Mouse (Mus musculus) kidney, embryonic 14.5 days (tissue): Measurements from ENCODE around the gene Tecr. TPM values are rescaled to one million over a fixed set of nuclear protein-coding genes. Genes with fewer than 3 reads are reported as not detected.
"Not testable (repeated sequence)": the region's sequence is repeated elsewhere in the genome, so short reads cannot be mapped to it uniquely, and the experiment has no call there.

Source experiments
- ATAC-seq: fragments of 200-750 bp; cut with Nextera tagmentation; 2 replicates; pipeline ENCODE4 v1.8.0; 2017; ENCODE audit warnings: moderate number of reproducible peaks, mild to moderate bottlenecking, moderate TSS enrichment, moderate library complexity; ENCODE audit not compliant: low FRiP score, low TSS enrichment
- H3K27ac ChIP-seq: fragments of 300-500 bp; sonication (generic); 2 replicates; pipeline ENCODE4 v1.5.1; 2014; ENCODE audit warnings: low read depth, mild to moderate bottlenecking, low read length, moderate library complexity, mixed read lengths
- H3K27me3 ChIP-seq: fragments of 300-500 bp; sonication (generic); 2 replicates; pipeline ENCODE4 v1.6.1; 2014; ENCODE audit warnings: mild to moderate bottlenecking, low read length; ENCODE audit not compliant: control insufficient read depth, insufficient read depth
- H3K36me3 ChIP-seq: fragments of 300-500 bp; sonication (generic); 2 replicates; pipeline ENCODE4 v1.6.1; 2014; ENCODE audit warnings: low read length, mixed read lengths; ENCODE audit not compliant: control insufficient read depth, insufficient read depth
- H3K4me1 ChIP-seq: fragments of 300-500 bp; sonication (generic); 2 replicates; pipeline ENCODE4 v1.6.1; 2014; ENCODE audit warnings: low read length, mixed read lengths; ENCODE audit not compliant: control insufficient read depth, insufficient read depth
- H3K4me2 ChIP-seq: fragments of 300-500 bp; sonication (generic); replicated peaks from 2 replicates; pipeline ENCODE4 v1.6.1; 2014; ENCODE audit warnings: low read depth, mild to moderate bottlenecking, low read length
- H3K4me3 ChIP-seq: fragments of 300-500 bp; sonication (generic); 2 replicates; pipeline ENCODE4 v1.5.1; 2014; ENCODE audit warnings: mild to moderate bottlenecking, low read length
- H3K9ac ChIP-seq: fragments of 300-500 bp; sonication (generic); 2 replicates; pipeline ENCODE4 v1.6.1; 2014; ENCODE audit warnings: low read depth, mild to moderate bottlenecking, low read length, moderate library complexity
- H3K9me3 ChIP-seq: fragments of 300-500 bp; sonication (generic); 2 replicates; pipeline ENCODE4 v1.6.1; 2016; ENCODE audit warnings: low read length; ENCODE audit not compliant: control insufficient read depth
- WGBS: fragments of 180-500 bp; shearing (Covaris S2); extraction: QIAGEN DNeasy Blood & Tissue Kit; methylation state at CpG from one replicate; pipeline ENCODE4 v1.1.7; 2014; 5-methylcytosine and 5-hydroxymethylcytosine counted together
- polyA plus RNA-seq: library from polyadenylated mRNA; unstranded; fragments of >200 nt; fragmentation: Nextera tagmentation; extraction: Ambion mirVana; gene quantifications from 2 replicates; pipeline ENCODE4 v1.2.1, GENCODE M21; 2014

The Tecr gene
- polyA plus RNA-seq, 1 experiment from 2014 or later: 682 TPM

GRCm38 (mm10) chr8:83608398-83608829 is 643 bp upstream of the Tecr start:
- Histone ChIP-seq H3K9ac (peak overlapping the region; percentile 86), H3K4me2 (peak overlapping the region; percentile 90), H3K4me3 (peak overlapping the region; percentile 87), H3K4me1 (peaks cover 13% of the 10 kb centered on the region; the same call in 1 of the 2 replicates), H3K27me3 (no peaks in the 10 kb centered on the region), H3K36me3 (peaks cover 37% of the 10 kb centered on the region), H3K9me3 (no peaks in the 10 kb centered on the region), H3K27ac (peak overlapping the region; percentile 97)
- under 1% methylated on average over 51 of the region's 51 CpGs for WGBS
- peak; percentile 70 for ATAC-seq

GRCm38 (mm10) chr8:83602650-83603029 is 5.1 kb downstream of the Tecr start:
- H3K4me2 ChIP-seq: no peak overlapping the region
- WGBS: 73% methylated on average over 2 of the region's 2 CpGs
- H3K9ac ChIP-seq: no peak overlapping the region
- H3K27ac ChIP-seq: no peak overlapping the region
- H3K27me3 ChIP-seq: no peaks in the 10 kb centered on the region
- H3K4me1 ChIP-seq: 0 out of 2 replicates have a peak, but pooled peaks cover 3% of the 10 kb centered on the region
- H3K36me3 ChIP-seq: no peaks in the 10 kb centered on the region
- no peak overlapping the region for H3K4me3 ChIP-seq
- no peaks in the 10 kb centered on the region for H3K9me3 ChIP-seq
- no peak for ATAC-seq

- H3K4me1 ChIP-seq: 0 out of 2 replicates have a peak, but pooled peaks cover 2% of the 10 kb centered on the region
- no peaks in the 10 kb centered on the region for H3K27me3 ChIP-seq
- no peaks in the 10 kb centered on the region for H3K36me3 ChIP-seq
- ATAC-seq: no peak
- no peak overlapping the region for H3K9ac ChIP-seq
- no peaks in the 10 kb centered on the region for H3K9me3 ChIP-seq
- no peak overlapping the region for H3K27ac ChIP-seq
- no peak overlapping the region for H3K4me2 ChIP-seq
- no peak overlapping the region for H3K4me3 ChIP-seq
These were observed 8.0 kb downstream of the Tecr start for GRCm38 (mm10) chr8:83599814-83600213.

GRCm38 (mm10) chr8:83598146-83598545 is 9.6 kb downstream of the Tecr start:
- Histone ChIP-seq H3K4me2 (no peak overlapping the region), H3K4me1 (peaks cover 5% of the 10 kb centered on the region; the same call in 1 of the 2 replicates), H3K36me3 (no peaks in the 10 kb centered on the region), H3K4me3 (no peak overlapping the region), H3K9me3 (no peaks in the 10 kb centered on the region), H3K27me3 (no peaks in the 10 kb centered on the region), H3K9ac (no peak overlapping the region), H3K27ac (no peak overlapping the region)
- WGBS: 10% methylated on average over 1 of the region's 1 CpGs
- ATAC-seq: no peak

- Histone ChIP-seq H3K4me3 (no peak overlapping the region), H3K36me3 (peaks cover 7% of the 10 kb centered on the region; the same call in 1 of the 2 replicates), H3K27me3 (no peaks in the 10 kb centered on the region), H3K9me3 (no peaks in the 10 kb centered on the region), H3K9ac (no peak overlapping the region), H3K4me1 (peaks cover 18% of the 10 kb centered on the region), H3K27ac (no peak overlapping the region), H3K4me2 (no peak overlapping the region)
- no peak for ATAC-seq
- WGBS: 22% methylated on average over 3 of the region's 3 CpGs
These were observed 11.4 kb downstream of the Tecr start for GRCm38 (mm10) chr8:83596369-83596768.

- Histone ChIP-seq H3K4me3 (peak overlapping the region; percentile 80), H3K4me1 (peaks cover 18% of the 10 kb centered on the region), H3K9ac (peak overlapping the region; percentile 91), H3K4me2 (peak overlapping the region; percentile 61), H3K27ac (peak overlapping the region; percentile 92)
- 50% methylated on average over 3 of the region's 3 CpGs for WGBS
- H3K36me3 ChIP-seq, H3K9me3 ChIP-seq, H3K27me3 ChIP-seq, ATAC-seq: not testable (repeated sequence)
These were observed 12.8 kb downstream of the Tecr start for GRCm38 (mm10) chr8:83595050-83595345.

- WGBS: under 1% methylated on average over 43 of the region's 43 CpGs
- H3K36me3 ChIP-seq: peaks cover 11% of the 10 kb centered on the region; the same call in 1 of the 2 replicates
- peak overlapping the region; percentile 66 for H3K4me2 ChIP-seq
- peak overlapping the region; percentile 80 for H3K4me3 ChIP-seq
- peak overlapping the region; percentile 92 for H3K27ac ChIP-seq
- H3K4me1 ChIP-seq: peaks cover 18% of the 10 kb centered on the region
- no peaks in the 10 kb centered on the region for H3K9me3 ChIP-seq
- H3K27me3 ChIP-seq: no peaks in the 10 kb centered on the region
- H3K9ac ChIP-seq: peak overlapping the region; percentile 91
- ATAC-seq: peak; percentile 99
These were observed 13.4 kb downstream of the Tecr start for GRCm38 (mm10) chr8:83594167-83595049.

GRCm38 (mm10) chr8:83593325-83594166 is 14.2 kb downstream of the Tecr start:
- H3K4me3 ChIP-seq: peak overlapping the region; percentile 80
- no peaks in the 10 kb centered on the region for H3K27me3 ChIP-seq
- H3K9ac ChIP-seq: peak overlapping the region; percentile 91
- H3K9me3 ChIP-seq: no peaks in the 10 kb centered on the region
- H3K4me2 ChIP-seq: peak overlapping the region; percentile 66
- peaks cover 20% of the 10 kb centered on the region for H3K4me1 ChIP-seq
- no peak for ATAC-seq
- peak overlapping the region; percentile 80 for H3K27ac ChIP-seq
- H3K36me3 ChIP-seq: peaks cover 16% of the 10 kb centered on the region; the same call in 1 of the 2 replicates
- WGBS: 5% methylated on average over 22 of the region's 22 CpGs
